Comparison of ENCODE assay signal across 16 mouse cellular contexts in the genomic region with DNA sequence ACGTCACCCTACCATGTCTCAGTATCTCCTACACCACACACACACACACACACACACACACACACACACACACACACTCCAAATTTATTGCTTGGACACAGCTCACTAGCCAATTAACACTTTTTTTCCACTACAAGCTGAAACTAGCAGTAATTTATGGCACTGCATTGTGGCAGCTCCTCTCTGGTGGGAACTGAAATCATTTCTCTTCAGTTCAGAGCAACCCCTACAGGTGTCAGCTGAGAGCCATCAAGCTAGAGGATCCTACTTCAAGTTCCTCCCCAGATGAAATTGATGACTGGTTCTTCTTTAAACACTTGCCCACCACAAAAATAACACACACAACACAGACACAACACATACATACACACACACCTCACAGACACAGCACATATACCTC. TPM values are rescaled to one million over a fixed set of nuclear protein-coding genes. Genes with fewer than 3 reads are reported as not detected.
DNase-seq lines count a peak whose midpoint lies in the region; TF ChIP-seq lines count a peak whose summit lies in the region.
"Had no signal": no experiment of that assay in that cellular context is flagged by ENCODE, and none has a peak within 500 bp of the region (broad histone marks: within the 10 kb centered on the region; RNA-seq: fewer than 3 reads in every experiment).

No protein-coding gene starts in this region.

- H3K27ac ChIP-seq in layer of hippocampus, adult 2 months = peak overlapping the region; percentile 87
- H3K27ac ChIP-seq: embryonic facial prominence, embryonic 15.5 days; gastrocnemius, adult 2 months; heart, embryonic 15.5 days had no signal

- H3K4me3 ChIP-seq in layer of hippocampus, adult 2 months = peak overlapping the region; percentile 70
- H3K4me3 ChIP-seq: embryonic facial prominence, embryonic 15.5 days; gastrocnemius, adult 2 months; heart, embryonic 15.5 days had no signal

- intact Hi-C loops in left cerebral cortex, postnatal 36 days (cut with DNase I) = loop anchor here (5.0 kb wide), 1 partner anchor 283 kb away; no protein-coding TSS in a partner anchor
- intact Hi-C loops in heart, postnatal 14 days (cut with DNase I) = no loop called here

- TF ChIP-seq CTCF in layer of hippocampus, adult 2 months (conservative IDR thresholded peaks at IDR 0.05) = peak; percentile 64

- DNase-seq in layer of hippocampus, adult 2 months (ENCODE audit: low spot score in 2 of 2) = no peak
- no peak for DNase-seq in layer of hippocampus, adult 11-12 months (ENCODE audit: low spot score)
- peak; percentile 85 for DNase-seq in brain, adult 2 months (ENCODE audit: low read depth, low spot score)
- DNase-seq in cerebellum, postnatal 10 days = peak; percentile 52 to 61
- DNase-seq in left cerebral cortex, postnatal 36 days (ENCODE audit: low spot score in 2 of 2) = peak; percentile 9 to 14
- DNase-seq in kidney, postnatal 4 days = no peak
- no peak for DNase-seq in heart, postnatal 14 days
- DNase-seq in heart, adult 9 months (ENCODE audit: low spot score in 2 of 2) = no peak
- DNase-seq: adrenal gland, postnatal 10 days; gastrocnemius, adult 2 months; kidney, adult 18-20 months; liver; lung, postnatal 10 days had no signal

RNA-seq across cellular contexts. Expression of a gene that starts 2.2 kb away (rescaled TPM):
- total RNA-seq in layer of hippocampus, adult 2 months (2021) = 100 to 1,000 TPM; 450 to 453 TPM
- total RNA-seq in left cerebral cortex, postnatal 36 days (2021) = 100 to 1,000 TPM; 571 to 623 TPM
- 1 to 10 TPM; 1.3 to 1.7 TPM for total RNA-seq in heart, postnatal 14 days (2021)
- total RNA-seq: monocyte, adult 5-6 weeks had no signal

Comparison
In these comparisons a context has a peak if more than half of its experiments do, and no peak if none do; other contexts are left out.
1. DNase-seq: peak in brain, adult 2 months (single experiment), cerebellum, postnatal 10 days (2 of 2) and left cerebral cortex, postnatal 36 days (2 of 2); none in layer of hippocampus, adult 2 months (0 of 2), layer of hippocampus, adult 11-12 months (single experiment), kidney, postnatal 4 days (0 of 2), heart, postnatal 14 days (0 of 2) and heart, adult 9 months (0 of 2).
2. RNA of a gene that starts 2.2 kb away (total RNA-seq): 571 to 623 TPM in left cerebral cortex, postnatal 36 days and 450 to 453 TPM in layer of hippocampus, adult 2 months; 1.3 to 1.7 TPM in heart, postnatal 14 days; every median in the first group is over 100 times any median in the second.